Mouse (Mus musculus) CD4-positive naive resting alpha-beta T cell, adult 76 days (primary cell): ENCODE results near the gene Tekt4. TPM values are rescaled to one million over a fixed set of nuclear protein-coding genes. Genes with fewer than 3 reads are reported as not detected.

Experiments
- total RNA-seq: library from RNA; stranded (reverse); gene quantifications from one replicate; pipeline ENCODE4 v1.2.4, GENCODE M21; 2023

Gene Tekt4
- not detected for total RNA-seq

DNA sequence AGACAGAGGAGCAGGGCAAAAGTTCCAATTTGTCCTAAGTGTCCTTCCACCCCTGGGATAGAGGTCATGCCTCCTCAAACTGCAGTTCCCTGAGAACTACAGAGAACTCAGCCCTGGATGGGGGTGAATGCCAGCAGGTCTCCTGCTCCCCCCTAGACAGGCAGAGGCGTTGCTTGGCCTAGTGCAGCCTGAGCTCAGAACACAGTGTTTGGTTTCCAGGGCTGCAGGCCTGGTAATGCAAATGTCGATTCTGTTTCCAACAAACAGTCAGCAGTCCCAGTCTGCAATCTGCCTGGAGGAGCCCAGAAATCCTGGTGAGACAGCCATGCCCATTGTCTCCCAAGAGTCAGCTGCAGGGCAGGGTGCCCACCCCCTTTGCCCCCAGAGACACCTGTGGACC, at the start of gene Tekt4:
Gene Tekt4, plus strand, starts transcription at position 344 of the 400 bp plus-strand sequence.

DNA sequence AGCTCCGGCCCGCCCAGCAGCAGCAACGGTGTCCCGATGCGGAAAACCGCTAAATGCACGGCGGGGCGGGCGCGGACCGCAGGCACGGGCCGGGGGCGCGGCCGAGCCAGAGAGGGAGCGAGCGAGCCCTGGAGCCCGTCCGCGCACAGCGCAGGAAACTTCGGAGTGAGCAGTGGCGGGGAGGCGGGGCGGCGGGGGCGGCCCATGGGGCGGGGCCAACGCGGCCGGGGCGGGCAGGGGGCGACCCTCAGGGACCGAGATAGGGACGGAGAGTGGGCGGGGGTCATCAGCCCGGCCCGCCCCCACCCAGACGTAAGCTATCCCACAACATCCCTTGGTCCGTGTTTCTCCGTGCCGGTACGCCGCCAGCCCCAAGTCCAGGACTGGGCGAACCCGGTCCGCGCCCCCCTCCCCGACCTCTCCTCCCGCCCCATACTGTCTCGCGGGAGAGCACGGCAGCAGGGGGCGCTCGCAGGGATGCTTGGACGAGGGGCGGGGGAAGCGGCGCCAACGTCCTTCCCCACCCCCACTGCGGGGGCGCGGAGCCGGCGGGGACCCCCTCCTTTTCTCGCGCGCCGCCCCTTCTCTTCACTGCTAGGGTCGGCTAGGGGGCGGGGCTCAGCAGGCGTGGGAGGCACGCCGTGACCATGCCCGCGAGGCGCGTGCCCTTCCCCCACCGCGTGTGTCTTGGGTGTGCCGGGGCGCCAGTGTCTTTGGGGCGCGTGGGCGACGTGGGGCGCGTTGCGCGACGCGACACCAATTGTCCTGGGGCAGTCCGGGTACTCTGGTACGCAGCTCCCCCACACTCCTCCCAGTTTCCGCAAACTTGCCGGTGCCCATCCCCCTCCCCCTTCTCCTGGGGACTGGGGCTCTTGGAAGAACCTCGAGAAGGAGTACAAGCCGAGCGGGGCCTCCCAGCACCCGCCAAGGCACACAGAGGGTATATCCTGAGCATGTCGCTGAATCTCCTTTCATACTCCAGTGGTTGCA, 20.5 kb upstream of the Tekt4 start, which contains the start of gene Cacna1h:
Gene Cacna1h, minus strand, starts transcription at position 167 of the 990 bp plus-strand sequence.

DNA sequence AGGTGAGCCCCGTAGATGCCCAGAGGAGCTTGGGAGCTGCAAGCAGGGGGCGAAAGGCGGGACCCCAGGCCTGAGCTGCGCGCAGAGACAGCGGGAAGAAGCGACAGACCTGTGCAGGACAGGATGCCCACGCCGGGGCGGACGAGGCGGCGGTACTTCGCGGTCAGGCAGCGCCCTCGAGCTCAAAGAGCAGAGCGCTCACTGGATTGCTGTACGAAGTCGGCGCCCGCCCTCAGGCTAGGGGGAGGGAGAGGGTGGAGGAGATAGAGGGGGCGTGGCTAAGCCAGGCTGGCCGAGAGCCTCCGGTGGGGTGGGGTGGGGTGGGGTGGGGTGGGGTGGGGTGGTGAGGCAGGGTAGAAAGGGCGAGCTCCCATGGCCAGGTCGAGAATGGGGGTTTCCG, 42.6 kb downstream of the Tekt4 start, which contains the start of gene Sstr5:
Gene Sstr5, minus strand, starts transcription at position 276 of the 400 bp plus-strand sequence.

Other genes with a start within 250 kb of the Tekt4 start
- 37.9 TPM for gene Gnptg, start 214.5 kb upstream of the Tekt4 start, total RNA-seq
- 17.6 TPM for gene Tsr3, start 214.4 kb upstream of the Tekt4 start, total RNA-seq
- 5.7 TPM for gene Baiap3, start 198.3 kb upstream of the Tekt4 start, total RNA-seq
- 448 TPM for gene Ube2i, start 180.0 kb upstream of the Tekt4 start, total RNA-seq
- gene Prss34, start 156.2 kb upstream of the Tekt4 start, total RNA-seq, result 1.1 TPM
- not detected for gene Prss28, start 146.0 kb upstream of the Tekt4 start, total RNA-seq
- not detected for gene Prss29, start 136.0 kb upstream of the Tekt4 start, total RNA-seq
- gene Tpsab1, start 109.1 kb upstream of the Tekt4 start, total RNA-seq, result not detected
- not detected for gene Tpsb2, start 88.3 kb upstream of the Tekt4 start, total RNA-seq
- gene Tpsg1, start 85.3 kb upstream of the Tekt4 start, total RNA-seq, result not detected
- 1.1 TPM for gene Cacna1h, start 20.8 kb upstream of the Tekt4 start, total RNA-seq
- not detected for gene Sstr5, start 42.7 kb downstream of the Tekt4 start, total RNA-seq
- not detected for gene Sox8, start 116.1 kb downstream of the Tekt4 start, total RNA-seq
- 36.5 TPM for gene Lmf1, start 124.5 kb downstream of the Tekt4 start, total RNA-seq